Mouse (Mus musculus): ENCODE data around the gene Ntn1.

The Ntn1 gene

DNA sequence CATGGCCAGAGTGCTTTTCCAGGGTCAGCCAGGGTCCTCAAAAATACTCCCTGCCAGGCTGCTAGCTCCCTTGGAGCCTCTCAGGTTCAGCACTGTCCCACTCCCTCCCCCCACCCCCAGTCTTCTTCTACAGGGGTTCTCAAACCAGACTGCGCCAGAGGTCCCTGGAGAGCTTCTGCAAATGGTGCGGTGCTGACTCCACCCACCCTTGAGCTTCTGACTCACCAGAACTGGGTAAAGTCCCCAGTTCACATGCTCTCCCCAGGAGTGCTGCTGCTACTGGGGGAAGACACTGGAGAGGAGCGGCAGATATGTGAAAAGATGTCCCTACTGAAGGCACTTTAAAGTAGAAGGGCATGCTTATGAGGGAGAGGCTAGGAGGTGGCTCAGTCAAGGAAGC lies 186.7 kb downstream of the Ntn1 start:
- no peak for DNase-seq (ENCODE audit: low spot score in 2 of 2)

- DNase-seq (ENCODE audit: low spot score in 2 of 2): peak in 1 of 2 experiments; percentile 55
Observed at GRCm38 (mm10) chr11:68211924-68212578, 188.6 kb downstream of the Ntn1 start.

- no peak for DNase-seq (ENCODE audit: low spot score in 2 of 2)
Observed at GRCm38 (mm10) chr11:68210714-68211113, 189.9 kb downstream of the Ntn1 start.

DNA sequence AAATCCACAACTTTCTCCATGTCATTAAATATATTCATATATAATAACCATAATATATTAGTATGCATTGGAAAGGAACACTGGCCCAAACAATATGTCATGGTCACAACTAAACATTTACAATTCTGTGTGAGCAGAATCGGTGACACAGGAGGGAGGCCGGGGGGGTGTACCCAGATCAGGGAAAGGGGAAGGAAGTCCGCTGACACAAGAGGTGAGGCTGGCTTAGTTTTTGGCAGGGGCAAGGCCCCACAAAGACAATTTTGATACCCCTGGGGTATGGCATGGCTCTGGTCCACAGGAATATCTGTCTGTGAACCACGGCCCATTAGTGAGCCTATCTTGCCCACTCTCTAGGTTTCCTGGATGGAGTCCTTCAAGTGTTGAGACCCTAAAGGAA lies 191.1 kb downstream of the Ntn1 start:
- no peak for DNase-seq (ENCODE audit: low spot score in 2 of 2)

DNA sequence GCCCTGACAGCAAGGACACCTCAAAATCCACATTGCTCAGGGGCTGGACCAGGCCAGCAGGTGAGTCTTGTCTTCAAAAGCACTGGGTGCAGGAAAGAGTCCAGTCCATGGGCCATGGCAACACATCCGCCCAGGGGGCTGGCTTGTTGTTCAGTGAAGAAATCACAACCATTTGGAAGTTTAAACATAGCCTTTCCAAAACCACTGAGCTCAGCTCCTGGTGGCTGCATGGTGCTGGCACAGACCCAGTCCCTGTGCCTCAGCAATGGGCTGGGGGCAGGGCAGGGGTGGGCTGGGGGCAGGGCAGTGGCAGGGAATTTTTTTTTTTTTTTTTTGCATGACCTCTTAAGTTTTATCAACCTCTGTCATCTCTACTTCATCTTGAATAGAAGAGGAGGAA lies 192.0 kb downstream of the Ntn1 start:
- no peak for DNase-seq (ENCODE audit: low spot score in 2 of 2)

GRCm38 (mm10) chr11:68208023-68208422 lies 192.6 kb downstream of the Ntn1 start:
- DNase-seq (ENCODE audit: low spot score in 2 of 2): no peak

- DNase-seq (ENCODE audit: low spot score in 2 of 2): peak; percentile 83
Observed at GRCm38 (mm10) chr11:68205572-68206229, 194.9 kb downstream of the Ntn1 start.

GRCm38 (mm10) chr11:68204407-68204806 lies 196.2 kb downstream of the Ntn1 start:
- DNase-seq (ENCODE audit: low spot score in 2 of 2): no peak

DNA sequence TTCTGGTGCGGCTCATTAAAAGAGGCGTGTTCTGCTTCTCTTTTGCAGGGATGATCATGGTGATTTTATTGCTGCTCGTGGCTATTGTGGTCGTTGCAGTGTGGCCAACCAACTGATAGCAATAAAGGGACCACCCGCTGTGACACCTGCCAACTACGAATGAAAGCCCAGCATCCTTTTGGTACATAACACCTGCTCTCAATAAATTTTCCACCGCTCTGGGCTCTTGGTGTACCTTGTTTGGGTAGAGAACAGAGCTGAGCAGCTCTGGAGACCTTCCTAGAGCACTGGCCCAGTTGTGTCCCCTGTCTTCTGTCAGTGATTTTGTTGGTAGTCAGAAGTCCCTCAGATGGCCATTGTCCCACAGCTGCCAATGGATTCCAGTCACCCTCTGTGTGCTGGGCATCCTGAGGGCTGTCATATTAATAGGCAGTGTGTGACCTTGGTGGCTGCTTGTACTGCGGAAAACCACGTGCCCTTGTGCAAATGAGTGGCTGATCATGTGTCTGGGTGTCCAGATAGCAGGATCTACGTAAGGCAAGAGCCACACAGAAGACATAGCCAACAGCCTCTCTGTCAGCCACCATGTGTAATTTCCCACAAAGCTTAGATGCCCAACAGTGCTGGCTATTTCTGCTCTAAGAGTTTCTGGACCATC lies 196.8 kb downstream of the Ntn1 start:
- no peak for DNase-seq (ENCODE audit: low spot score in 2 of 2)

GRCm38 (mm10) chr11:68202561-68202960 lies 198.1 kb downstream of the Ntn1 start:
- DNase-seq (ENCODE audit: low spot score in 2 of 2): no peak

DNA sequence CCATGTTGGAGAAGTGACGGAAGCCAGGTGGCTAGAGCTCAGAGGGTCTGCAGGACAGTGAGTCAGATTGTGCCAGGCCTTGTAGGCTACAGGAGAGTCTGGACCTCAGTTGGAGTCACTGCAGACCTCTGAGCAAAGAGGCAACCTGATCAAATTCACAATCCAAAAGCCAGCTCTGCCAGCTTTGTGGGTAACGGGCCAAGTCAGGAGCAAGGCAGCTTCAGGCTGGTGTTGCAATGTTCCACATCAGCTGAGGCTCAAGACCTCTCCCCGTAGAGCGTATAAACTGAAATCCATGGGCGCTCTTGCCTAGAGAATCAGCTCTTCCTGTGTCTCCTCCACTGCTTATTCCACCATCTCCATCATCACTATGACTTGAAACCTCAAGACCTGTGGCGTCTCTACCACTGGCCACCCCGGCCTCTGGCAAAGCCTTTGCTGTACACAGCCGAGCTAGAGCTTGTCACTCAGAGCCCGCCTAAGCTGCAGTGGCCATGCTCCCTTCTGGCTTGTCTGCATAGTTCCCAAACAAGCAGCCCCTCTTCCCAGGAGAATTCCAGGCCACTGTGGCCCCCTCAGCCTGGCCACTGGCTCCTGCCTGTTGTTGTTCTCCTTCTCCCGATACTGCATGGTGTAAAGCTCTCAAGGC lies 198.7 kb downstream of the Ntn1 start:
- no peak for DNase-seq (ENCODE audit: low spot score in 2 of 2)

DNA sequence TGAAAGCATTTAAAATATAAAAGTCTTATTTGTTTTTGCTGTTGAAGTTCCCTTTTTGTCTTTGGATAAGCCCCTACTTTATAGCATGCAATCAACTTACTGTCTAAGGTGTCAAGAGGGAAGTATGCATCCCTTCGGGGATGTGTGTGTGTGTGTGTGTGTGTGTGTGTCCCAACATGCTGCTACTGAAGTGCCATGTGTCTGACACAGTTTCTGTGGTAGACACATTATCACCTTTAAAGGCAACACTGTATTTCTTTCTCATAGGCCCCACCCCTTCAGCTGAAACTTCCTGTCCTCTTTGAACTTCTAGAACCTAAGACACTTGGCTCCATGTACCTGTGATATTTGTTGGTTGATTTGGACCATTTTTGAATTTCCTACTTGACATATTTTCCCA lies 199.6 kb downstream of the Ntn1 start:
- DNase-seq (ENCODE audit: low spot score in 2 of 2): no peak

DNA sequence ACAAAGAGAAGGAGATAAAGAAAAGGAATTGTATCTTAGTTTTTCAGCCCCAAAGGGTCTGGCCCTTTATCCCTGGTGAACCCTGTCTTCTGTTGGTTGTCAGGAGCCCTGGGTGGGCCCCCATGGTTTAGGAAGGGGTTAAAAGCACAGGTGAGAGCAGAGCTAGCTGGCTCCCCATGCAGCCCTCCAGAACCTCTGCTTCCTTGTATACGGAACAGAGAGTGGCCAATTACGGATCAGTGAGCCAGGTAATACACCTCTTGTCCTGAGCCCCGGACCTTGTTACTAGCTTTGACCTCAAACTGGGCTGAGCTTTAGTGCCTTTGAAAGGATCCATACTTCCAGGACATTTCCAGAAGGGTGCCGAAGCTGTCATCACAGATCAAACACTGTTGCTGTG lies 200.1 kb downstream of the Ntn1 start:
- DNase-seq (ENCODE audit: low spot score in 2 of 2): no peak

DNA sequence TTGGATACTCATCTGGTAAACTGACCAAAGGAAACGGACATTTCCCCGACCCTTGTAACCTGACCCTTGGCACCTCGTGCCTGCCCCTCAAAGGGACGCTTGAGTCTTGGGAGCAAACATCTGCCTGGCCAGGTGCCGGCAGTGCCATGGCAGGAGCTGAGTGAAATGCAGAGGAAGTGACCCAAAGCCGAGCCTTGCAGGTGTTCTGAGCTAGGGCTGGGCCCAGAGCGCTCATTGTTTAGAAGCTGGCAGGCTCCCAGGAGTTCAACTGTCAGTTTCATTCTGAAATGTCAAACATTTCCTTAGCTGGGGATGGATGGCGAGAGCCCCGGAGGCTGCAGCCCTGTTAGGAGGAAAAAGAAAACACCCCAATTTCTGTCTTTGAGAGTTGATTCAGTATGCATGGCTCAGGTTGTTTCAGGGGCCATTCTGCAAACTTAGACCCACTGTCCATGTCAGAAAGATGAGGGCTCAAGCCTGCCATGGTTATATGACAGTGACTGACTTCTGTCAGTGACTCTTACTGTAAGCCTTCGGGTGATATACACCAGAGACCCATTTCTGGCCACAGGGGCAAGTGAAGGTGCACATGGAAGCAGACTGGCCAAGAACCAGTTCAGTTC lies 200.7 kb downstream of the Ntn1 start:
- no peak for DNase-seq (ENCODE audit: low spot score in 2 of 2)

- DNase-seq (ENCODE audit: low spot score in 2 of 2): no peak
Observed at GRCm38 (mm10) chr11:68199103-68199502, 201.5 kb downstream of the Ntn1 start.

DNA sequence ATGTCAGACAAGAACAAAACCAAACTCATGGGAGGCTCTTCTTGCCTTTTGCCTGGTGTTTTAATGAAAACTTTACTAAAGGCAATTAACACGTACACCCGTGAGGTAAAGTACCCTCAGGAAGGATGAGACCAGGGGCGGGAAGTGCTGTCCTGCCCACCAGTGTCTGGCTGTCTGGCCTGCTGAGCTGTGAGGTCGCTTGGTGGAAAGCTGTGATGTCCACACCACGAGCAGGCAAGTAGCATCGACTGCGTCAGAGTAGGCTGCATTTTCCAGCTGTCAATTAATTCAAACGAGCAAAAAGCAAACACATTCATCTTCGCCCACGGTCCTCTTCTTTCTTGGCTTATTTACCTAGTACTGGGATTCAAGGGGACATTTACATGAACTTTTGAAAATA lies 201.9 kb downstream of the Ntn1 start:
- no peak for DNase-seq (ENCODE audit: low spot score in 2 of 2)

GRCm38 (mm10) chr11:68197471-68197870 lies 203.2 kb downstream of the Ntn1 start:
- DNase-seq (ENCODE audit: low spot score in 2 of 2): no peak

GRCm38 (mm10) chr11:68196566-68196965 lies 204.1 kb downstream of the Ntn1 start:
- DNase-seq (ENCODE audit: low spot score in 2 of 2): peak in 1 of 2 experiments; percentile 55

DNA sequence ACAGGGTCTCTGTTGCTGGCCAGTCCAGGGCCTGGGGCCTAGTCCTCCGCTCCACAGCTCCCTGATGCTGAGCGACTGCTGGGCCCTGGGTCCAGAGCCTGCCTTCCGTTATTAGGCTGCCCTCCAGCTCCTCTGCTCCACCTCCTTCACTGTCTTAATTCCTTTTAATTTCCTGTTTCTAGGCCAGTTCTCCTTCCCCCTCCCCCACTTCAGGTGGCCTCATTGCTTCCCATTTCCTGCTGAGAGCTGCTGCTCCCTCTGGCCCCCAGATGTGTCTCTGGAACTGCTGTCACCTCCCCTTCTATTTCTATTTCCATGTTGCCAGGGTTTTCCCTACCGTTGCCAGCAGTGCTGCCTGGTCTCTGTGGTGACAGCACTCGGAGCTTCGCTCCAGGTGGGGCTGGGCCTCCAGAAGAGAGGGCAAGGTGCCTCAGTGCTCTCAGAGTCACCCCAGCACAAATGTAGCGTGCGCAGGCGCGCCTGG lies 204.9 kb downstream of the Ntn1 start:
- DNase-seq (ENCODE audit: low spot score in 2 of 2): no peak

DNA sequence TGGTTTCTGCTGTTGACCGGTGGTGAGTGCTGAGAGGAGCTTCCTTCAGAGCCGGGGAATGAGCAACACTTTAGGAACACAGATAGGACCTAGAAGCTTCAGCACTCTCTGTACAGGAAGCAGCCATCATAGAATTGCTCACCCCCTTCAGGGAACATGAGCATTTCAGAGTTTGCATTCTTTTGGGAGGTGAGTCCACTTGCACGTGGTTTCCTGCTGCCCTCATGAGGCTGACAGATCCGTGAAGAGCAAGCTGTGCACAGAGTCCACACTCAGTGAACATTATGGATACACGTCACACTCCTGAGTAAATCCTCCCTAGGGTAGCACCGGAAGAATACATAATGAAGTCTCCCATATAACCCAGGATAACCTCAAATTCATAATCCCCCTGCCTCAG lies 205.5 kb downstream of the Ntn1 start:
- no peak for DNase-seq (ENCODE audit: low spot score in 2 of 2)

GRCm38 (mm10) chr11:68190849-68191248 lies 209.8 kb downstream of the Ntn1 start:
- no peak for DNase-seq (ENCODE audit: low spot score in 2 of 2)

- DNase-seq (ENCODE audit: low spot score in 2 of 2): no peak
Observed at GRCm38 (mm10) chr11:68188695-68189201, 211.9 kb downstream of the Ntn1 start.
